Mouse (Mus musculus): ENCODE measurements around the gene C1qtnf4.
"Not testable (repeated sequence)": the region's sequence is repeated elsewhere in the genome, so short reads cannot be mapped to it uniquely, and the experiment has no call there.

The C1qtnf4 gene

GRCm38 (mm10) chr2:90886436-90886835, 776 bp downstream of the C1qtnf4 start:
- DNase-seq, result no peak

DNA sequence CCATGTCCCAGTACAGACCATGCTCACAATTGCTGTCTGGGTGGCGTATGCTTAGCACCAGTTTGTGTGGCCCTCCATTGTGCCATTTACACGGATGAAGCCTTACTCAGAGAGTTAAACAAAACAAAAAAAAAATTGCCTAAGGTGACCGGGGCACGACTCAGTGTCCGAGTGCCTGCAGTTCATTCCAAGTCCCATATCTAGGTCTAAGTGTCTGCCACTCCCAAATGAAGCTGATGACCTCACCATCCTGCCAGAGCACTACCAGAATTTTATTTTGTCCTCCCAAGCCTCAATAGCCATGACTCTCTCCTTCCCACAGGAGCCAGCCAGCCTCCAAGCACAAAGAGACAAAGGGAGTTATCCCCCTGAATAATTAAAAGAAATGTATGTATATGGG, 2.0 kb downstream of the C1qtnf4 start:
- no peak for DNase-seq

DNA sequence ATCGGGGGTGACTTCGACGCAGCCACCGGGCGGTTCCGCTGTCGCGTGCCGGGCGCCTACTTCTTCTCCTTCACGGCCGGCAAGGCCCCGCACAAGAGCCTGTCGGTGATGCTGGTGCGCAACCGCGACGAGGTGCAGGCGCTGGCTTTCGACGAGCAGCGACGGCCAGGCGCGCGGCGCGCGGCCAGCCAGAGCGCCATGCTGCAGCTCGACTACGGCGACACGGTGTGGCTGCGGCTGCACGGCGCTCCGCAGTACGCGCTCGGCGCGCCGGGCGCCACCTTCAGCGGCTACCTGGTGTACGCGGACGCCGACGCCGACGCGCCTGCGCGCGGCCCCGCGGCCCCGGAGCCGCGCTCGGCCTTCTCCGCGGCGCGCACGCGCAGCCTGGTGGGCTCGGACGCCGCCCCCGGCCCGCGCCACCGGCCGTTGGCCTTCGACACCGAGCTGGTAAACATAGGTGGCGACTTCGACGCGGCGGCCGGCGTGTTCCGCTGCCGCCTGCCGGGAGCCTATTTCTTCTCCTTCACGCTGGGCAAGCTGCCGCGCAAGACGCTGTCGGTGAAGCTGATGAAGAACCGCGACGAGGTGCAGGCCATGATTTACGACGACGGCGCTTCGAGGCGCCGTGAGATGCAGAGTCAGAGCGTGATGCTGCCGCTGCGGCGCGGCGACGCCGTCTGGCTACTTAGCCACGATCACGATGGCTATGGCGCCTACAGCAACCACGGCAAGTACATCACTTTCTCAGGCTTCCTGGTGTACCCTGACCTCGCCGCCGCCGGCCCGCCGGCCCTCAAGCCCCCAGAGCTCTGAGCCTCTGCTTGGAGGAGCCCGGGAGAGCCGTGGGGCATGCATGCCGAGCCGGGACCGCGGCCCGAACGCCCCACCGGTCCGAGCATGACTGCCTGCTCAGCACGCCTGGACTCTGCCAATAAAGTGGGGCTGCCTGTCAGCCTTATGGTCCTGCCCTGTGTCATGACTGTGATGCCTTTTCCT, 4.2 kb downstream of the C1qtnf4 start:
- peak; percentile 82 for DNase-seq

DNA sequence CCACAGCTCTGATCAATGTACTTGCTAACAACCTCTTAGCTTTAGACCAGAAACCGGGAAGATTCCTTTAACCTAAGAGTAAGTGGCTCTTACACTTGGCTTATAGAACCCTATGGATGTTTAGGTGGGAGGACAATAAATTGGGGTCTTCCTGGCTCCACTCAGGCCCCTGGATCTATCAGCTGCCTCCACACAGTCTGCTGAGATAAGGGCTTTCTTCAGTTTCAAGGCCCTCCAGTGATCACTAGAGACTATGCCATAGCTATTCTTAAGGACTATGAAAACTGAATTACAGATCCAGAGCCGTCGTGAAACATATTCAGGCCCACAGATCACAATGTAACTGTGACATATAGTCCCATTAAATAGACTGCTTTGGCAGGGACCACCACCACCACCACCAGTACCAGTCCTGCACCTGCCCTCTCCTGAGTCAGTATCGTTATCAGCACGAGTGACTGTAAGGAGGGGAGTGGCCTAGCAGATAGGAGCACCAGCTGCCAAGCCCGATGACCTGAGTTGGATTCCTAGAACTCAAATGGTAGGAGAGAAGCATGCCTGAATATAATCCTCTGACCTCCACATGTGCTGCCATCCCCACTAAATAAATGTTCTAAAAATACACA, 8.1 kb downstream of the C1qtnf4 start:
- DNase-seq, result peak; percentile 85

GRCm38 (mm10) chr2:90894299-90894677, 8.6 kb downstream of the C1qtnf4 start:
- not testable (repeated sequence) for DNase-seq

DNA sequence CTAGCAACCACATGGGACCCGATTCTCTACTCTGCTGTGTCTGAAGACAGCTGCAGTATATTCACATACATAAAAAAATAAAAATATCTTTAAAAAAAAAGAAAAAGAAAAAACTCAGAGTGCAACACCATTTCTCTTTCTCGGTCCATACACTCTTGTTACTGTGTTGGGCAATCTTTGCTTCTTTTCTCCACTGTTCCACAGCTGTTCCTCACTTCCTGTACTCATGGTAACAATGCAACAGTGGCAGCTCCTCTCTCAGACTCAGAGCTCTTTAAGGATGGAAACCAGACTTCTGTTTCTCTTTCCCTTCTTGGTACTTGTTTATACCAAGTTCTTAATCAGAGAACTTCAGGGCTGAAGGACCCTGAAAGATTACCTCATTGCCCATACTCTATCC, 17.7 kb downstream of the C1qtnf4 start:
- DNase-seq, result no peak

- DNase-seq, result peak; percentile 90
Observed at GRCm38 (mm10) chr2:90904076-90904855, 18.6 kb downstream of the C1qtnf4 start, which contains the start of the genes Kbtbd4 and Ndufs3. Kbtbd4 (plus strand) TSS chr2:90904740. Ndufs3 (minus strand) TSS chr2:90904827.

DNA sequence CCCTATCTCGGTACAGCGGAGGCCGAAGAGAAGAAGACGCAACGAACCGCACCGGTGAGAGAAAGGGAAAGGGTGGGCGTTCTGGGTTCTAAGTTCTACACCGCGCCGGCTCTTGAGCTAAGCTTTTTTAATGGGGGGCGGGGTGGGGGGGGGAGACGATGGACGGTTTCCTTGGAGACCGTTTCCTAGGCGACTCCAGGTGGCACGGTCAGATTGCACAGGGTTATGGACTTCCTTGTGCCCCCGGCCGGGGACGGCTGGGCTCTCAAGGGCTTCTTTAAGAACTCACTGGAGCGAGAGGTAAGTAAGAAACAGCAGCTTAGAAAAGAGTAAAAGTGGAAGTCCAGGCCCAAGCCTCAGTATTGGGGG, 19.2 kb downstream of the C1qtnf4 start:
- peak; percentile 57 for DNase-seq

DNA sequence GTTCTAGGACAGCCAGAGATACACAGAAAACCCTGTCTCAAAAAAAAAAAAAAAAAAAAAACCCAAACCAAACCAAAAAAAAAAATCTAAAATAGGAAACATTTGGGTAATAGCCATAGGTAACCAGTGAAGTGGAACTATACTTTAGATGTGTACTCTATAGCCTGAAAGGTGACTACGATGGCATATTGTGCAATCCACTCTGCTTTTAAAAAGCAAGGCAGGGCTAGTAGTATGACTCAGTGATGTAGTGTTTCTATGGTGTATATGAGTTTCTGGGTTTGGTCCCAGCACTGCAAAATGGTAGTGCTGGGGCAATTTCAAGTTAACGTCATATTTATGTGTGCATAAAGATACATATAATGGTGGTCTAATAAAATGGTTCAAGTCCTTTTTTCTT, 21.1 kb downstream of the C1qtnf4 start:
- no peak for DNase-seq

DNA sequence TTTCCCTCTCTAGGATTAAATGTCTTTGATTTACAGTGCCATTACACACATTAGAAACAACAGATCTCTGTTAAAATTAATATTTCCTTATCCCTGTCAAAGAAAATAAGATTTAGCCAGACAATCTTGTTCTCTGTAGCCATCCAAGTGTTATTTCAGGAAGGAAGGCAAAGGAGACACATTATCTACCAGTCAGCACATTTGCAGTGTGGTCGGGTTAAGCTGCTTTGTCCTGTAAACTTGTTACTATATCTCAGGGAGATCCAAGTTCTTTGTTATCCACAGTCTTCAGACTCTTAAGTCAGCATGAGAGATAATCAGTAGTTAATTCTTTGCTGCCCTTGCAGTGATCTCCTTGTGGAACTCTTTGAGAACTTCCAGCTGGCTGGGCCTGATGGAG, 25.2 kb downstream of the C1qtnf4 start:
- DNase-seq, result no peak

DNA sequence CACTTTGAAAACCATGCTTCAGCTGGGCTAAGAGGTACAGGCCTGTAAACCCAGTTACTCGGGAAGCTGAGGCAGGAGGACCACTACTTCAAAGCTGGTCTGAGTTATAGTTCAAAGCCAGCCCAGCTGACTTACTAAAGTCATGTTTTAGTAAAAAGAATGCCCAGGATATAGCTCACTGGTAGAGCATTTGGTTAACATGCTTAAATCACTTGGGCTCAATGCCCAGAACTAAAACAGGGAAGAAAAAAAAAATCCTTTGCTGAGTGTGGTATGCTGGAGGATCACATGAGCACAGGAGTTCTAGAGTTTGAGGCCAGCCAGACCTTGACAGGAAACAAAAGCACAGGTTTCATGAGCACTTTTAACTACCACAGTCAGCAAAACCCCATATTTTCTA, 26.0 kb downstream of the C1qtnf4 start:
- DNase-seq, result no peak

DNA sequence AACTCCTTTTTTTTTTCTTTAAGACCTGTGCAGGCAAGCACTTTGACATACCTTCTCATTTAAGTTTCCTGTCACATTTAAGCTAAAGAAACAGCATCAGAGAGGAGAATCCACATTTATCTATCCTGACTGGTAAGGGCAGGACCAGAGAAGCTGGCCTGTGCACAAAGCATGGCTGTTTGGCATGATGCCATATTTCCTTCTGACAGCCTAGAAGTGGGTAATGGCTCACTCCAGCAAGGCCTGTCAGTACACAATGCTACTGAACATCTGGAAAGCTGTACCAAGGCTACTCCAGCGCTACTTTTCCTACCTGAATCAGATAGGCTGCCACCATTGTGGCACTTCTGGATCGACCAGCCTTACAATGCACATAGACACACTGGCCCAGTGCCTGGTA, 28.0 kb downstream of the C1qtnf4 start:
- DNase-seq, result no peak

GRCm38 (mm10) chr2:90915516-90915915, 29.9 kb downstream of the C1qtnf4 start:
- DNase-seq, result no peak

- no peak for DNase-seq
Observed at GRCm38 (mm10) chr2:90916560-90917232, 31.0 kb downstream of the C1qtnf4 start.

DNA sequence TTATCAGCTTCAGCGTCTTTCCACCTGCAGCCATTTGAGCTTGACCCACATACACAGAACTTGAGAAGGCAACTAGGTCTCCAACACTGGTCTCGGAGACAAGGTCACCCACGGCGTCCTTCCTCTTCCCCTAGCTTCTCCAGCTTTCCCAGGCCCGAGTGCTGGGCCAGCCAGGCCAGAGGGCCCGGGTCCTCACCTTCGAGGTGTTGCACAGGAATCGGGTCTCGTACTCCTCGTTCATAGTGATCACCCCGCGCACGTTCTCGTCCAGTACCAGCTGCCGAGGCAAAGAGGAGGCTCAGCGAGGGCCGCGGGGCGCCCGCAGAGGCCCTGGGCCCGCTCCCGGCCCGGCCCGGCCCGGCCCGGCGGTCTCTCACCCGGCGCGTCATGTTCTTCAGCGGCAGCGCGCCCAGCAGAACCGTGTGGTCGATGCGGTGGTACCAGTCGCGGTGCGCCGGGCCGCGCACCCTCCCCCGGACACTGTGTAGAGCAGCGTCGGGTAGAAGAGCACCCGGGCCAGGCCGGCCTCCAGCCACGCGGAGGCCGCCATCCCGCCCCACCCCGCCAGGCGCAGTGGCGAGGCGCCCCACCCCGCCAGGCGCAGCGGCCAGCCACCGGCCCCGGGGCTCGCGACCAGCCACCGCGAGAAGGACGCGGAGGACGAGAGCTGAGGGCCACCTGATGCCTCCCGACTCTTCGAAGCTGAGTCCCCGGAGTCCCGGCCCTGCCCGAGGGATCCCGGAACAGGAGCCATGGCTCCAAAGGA, 31.8 kb downstream of the C1qtnf4 start:
- peak; percentile 81 for DNase-seq

DNA sequence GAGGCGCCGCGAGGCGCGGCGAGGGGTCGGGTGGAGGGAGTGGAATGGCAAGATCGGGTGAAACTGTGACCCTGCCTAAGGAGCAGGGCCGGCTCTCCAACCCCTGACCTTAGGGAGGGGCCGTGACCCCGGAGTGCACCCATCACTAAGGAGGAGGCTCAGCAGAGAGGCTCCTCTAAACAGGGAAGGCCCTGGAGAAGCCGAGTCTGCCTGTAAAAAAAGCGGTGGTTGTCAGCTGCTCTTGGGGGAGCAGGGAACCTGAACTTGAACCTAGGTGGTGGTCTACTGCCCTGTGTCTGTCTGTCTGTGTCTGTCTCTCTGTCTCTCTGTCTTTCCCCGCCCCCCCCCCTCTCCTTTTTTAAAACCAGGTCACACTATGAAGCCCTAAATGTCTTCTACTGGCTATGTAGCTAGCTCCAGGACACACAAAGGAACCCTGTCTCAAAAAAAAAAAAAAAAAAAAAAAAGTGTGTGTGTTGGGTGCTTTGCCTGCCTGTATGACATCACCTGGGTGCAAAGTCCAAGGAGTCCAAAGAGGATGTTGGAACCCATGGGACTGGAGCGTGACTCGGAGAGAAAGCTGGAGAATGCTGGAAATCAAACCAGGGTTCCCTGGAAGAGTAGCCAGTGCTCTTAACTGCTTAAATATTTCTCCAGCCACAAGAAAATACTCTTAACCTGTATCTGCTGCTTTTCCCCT, 32.5 kb downstream of the C1qtnf4 start:
- DNase-seq, result peak; percentile 29

GRCm38 (mm10) chr2:90921178-90921577, 35.5 kb downstream of the C1qtnf4 start:
- no peak for DNase-seq

GRCm38 (mm10) chr2:90922636-90923035, 37.0 kb downstream of the C1qtnf4 start:
- DNase-seq, result no peak

- DNase-seq, result no peak
Observed at GRCm38 (mm10) chr2:90928566-90928965, 42.9 kb downstream of the C1qtnf4 start.

- DNase-seq, result no peak
Observed at GRCm38 (mm10) chr2:90931829-90932228, 46.2 kb downstream of the C1qtnf4 start.

- no peak for DNase-seq
Observed at GRCm38 (mm10) chr2:90932273-90932672, 46.6 kb downstream of the C1qtnf4 start.

All from liver (tissue).